Mouse (Mus musculus) myocyte (in vitro differentiated cells): ENCODE results near the gene Phlda2. TPM values are rescaled to one million over a fixed set of nuclear protein-coding genes. Genes with fewer than 3 reads are reported as not detected.

Source experiments
- H3K27me3 ChIP-seq: one replicate; pipeline ENCODE4 v1.6.1; 2011; ENCODE audit not compliant: control insufficient read depth, insufficient read depth, insufficient read length
- H3K36me3 ChIP-seq: one replicate; pipeline ENCODE4 v1.6.1; 2011; ENCODE audit not compliant: control insufficient read depth, insufficient read depth
- H3K4me2 ChIP-seq: one replicate; pipeline ENCODE4 v1.6.1; 2011; ENCODE audit warnings: low read depth, control low read depth
- H3K4me3 ChIP-seq: one replicate; pipeline ENCODE4 v1.5.1; 2011; ENCODE audit warnings: mild to moderate bottlenecking, control low read depth, moderate library complexity
- H3K79me2 ChIP-seq: one replicate; pipeline ENCODE4 v1.6.1; 2011; ENCODE audit not compliant: control insufficient read depth, insufficient read depth
- H3ac ChIP-seq: one replicate; pipeline ENCODE4 v1.6.1; 2011; ENCODE audit not compliant: control insufficient read depth, insufficient read length
- CEBPB ChIP-seq: IDR thresholded peaks from 2 replicates; pipeline ENCODE4 v1.6.1; 2011; ENCODE audit warnings: mild to moderate bottlenecking, moderate library complexity; ENCODE audit not compliant: poor library complexity, insufficient read depth, severe bottlenecking
- E2F4 ChIP-seq: IDR thresholded peaks from one replicate; pipeline ENCODE4 v1.6.1; 2011; ENCODE audit warnings: mild to moderate bottlenecking, control low read depth, moderate library complexity; ENCODE audit not compliant: insufficient read depth
- MAX ChIP-seq: IDR thresholded peaks from one replicate; pipeline ENCODE4 v1.6.1; 2011; ENCODE audit warnings: low read depth, mild to moderate bottlenecking, control low read depth
- MYOD1 ChIP-seq, 3 experiments: IDR thresholded peaks; one replicate each; pipeline ENCODE4 v1.6.1; 2011; ENCODE audit warnings: control low read depth in 2 of 3, low read depth in 2 of 3, mild to moderate bottlenecking in 2 of 3, moderate library complexity in 1 of 3; ENCODE audit not compliant: insufficient read length in 2 of 3, control insufficient read depth in 1 of 3
- MYOG ChIP-seq, 3 experiments: IDR thresholded peaks; one replicate each; pipeline ENCODE4 v1.6.1; 2011; ENCODE audit warnings: control low read depth in 2 of 3, low read depth in 2 of 3, mild to moderate bottlenecking in 2 of 3; ENCODE audit not compliant: insufficient read length in 2 of 3, control insufficient read depth in 1 of 3, insufficient read depth in 1 of 3
- POLR2A ChIP-seq: IDR thresholded peaks from one replicate; pipeline ENCODE4 v1.6.1; 2011; ENCODE audit warnings: low read depth, mild to moderate bottlenecking, control low read depth, moderate library complexity; ENCODE audit not compliant: insufficient read length
- POLR2AphosphoS2 ChIP-seq: IDR thresholded peaks from one replicate; pipeline ENCODE4 v1.6.1; 2011; ENCODE audit warnings: low read depth, control low read depth; ENCODE audit not compliant: insufficient read length
- REST ChIP-seq: IDR thresholded peaks from one replicate; pipeline ENCODE4 v1.6.1; 2011; ENCODE audit warnings: mild to moderate bottlenecking, control low read depth, moderate library complexity; ENCODE audit not compliant: insufficient read depth, insufficient read length
- SRF ChIP-seq: IDR thresholded peaks from one replicate; pipeline ENCODE4 v1.6.1; 2011; ENCODE audit warnings: low read depth; ENCODE audit not compliant: control insufficient read depth, insufficient read length
- TCF12 ChIP-seq: IDR thresholded peaks from one replicate; pipeline ENCODE4 v1.6.1; 2011; ENCODE audit warnings: mild to moderate bottlenecking, control low read depth; ENCODE audit not compliant: poor library complexity, insufficient read depth, severe bottlenecking
- TCF3 ChIP-seq: IDR thresholded peaks from one replicate; pipeline ENCODE4 v1.6.1; 2011; ENCODE audit warnings: low read depth, control low read depth; ENCODE audit not compliant: insufficient read length
- USF1 ChIP-seq: IDR thresholded peaks from one replicate; pipeline ENCODE4 v1.6.1; 2011; ENCODE audit warnings: low read depth, mild to moderate bottlenecking, control low read depth, moderate library complexity
- polyA plus RNA-seq: library from polyadenylated mRNA; unstranded; fragments of >200 nt; fragmentation: generic; extraction: Trizol; gene quantifications from one replicate; pipeline ENCODE4 v1.2.1, GENCODE M21; 2012; ENCODE audit warnings: missing spikeins

Phlda2 gene
- polyA plus RNA-seq, 1 experiment = not detected

- no peak for TF ChIP-seq POLR2A
- peaks cover under 1% of the 10 kb centered on the region for H3K27me3 ChIP-seq
- H3K79me2 ChIP-seq = no peaks in the 10 kb centered on the region
- H3K36me3 ChIP-seq = no peaks in the 10 kb centered on the region
- no peak overlapping the region for H3K4me3 ChIP-seq
- H3K4me2 ChIP-seq = no peak overlapping the region
- H3ac ChIP-seq = no peak overlapping the region
Observed at GRCm38 (mm10) chr7:143464811-143465560, 38.0 kb downstream of the Phlda2 start.

- TF ChIP-seq MAX = no peak
- TF ChIP-seq TCF3 = no peak
- TF ChIP-seq POLR2A = no peak
- TF ChIP-seq MYOD1 (IDR thresholded peaks at IDR 0.05; ENCODE audit: control insufficient read depth in 1 of 3, insufficient read length in 2 of 3, low read depth in 2 of 3) = no peak
- no peak for TF ChIP-seq SRF
- TF ChIP-seq CEBPB = no peak
- no peak for TF ChIP-seq MYOG (IDR thresholded peaks at IDR 0.05; ENCODE audit: control insufficient read depth in 1 of 3, insufficient read depth in 1 of 3, insufficient read length in 2 of 3, low read depth in 2 of 3)
- TF ChIP-seq REST = no peak
- no peak for TF ChIP-seq POLR2AphosphoS2
- TF ChIP-seq TCF12 = no peak
- TF ChIP-seq USF1 = no peak
- no peak for TF ChIP-seq E2F4
- H3K27me3 ChIP-seq = peaks cover 11% of the 10 kb centered on the region
- no peaks in the 10 kb centered on the region for H3K79me2 ChIP-seq
- no peak overlapping the region for H3K4me2 ChIP-seq
- H3ac ChIP-seq = no peak overlapping the region
- no peak overlapping the region for H3K4me3 ChIP-seq
- no peaks in the 10 kb centered on the region for H3K36me3 ChIP-seq
Observed at GRCm38 (mm10) chr7:143463865-143464415, 39.0 kb downstream of the Phlda2 start.

DNA sequence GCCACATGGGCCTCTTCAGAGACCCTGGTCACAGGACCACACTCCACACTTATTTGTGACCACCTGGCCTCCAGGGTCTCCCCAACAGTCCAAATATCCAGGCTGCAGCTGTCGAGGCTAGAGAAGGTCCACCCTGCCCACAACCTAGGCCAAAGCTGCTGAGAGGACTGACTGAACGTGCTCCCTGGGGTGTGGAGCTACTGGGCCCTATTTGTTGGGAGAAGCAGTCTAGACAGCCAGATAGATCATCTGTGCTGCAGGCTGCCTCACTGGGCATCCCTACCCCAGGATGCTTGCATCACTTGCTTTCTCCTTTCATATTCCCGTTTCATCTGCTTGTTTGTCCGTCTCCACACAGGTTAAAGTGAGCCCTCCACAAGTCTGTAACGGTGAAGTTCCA is 40.4 kb downstream of the Phlda2 start:
- no peak overlapping the region for H3K4me3 ChIP-seq
- no peaks in the 10 kb centered on the region for H3K36me3 ChIP-seq
- no peak for TF ChIP-seq MYOD1 (IDR thresholded peaks at IDR 0.05; ENCODE audit: control insufficient read depth in 1 of 3, insufficient read length in 2 of 3, low read depth in 2 of 3)
- TF ChIP-seq MYOG (IDR thresholded peaks at IDR 0.05; ENCODE audit: control insufficient read depth in 1 of 3, insufficient read depth in 1 of 3, insufficient read length in 2 of 3, low read depth in 2 of 3) = peak in 1 of 3 experiments; percentile 8
- H3K4me2 ChIP-seq = no peak overlapping the region
- H3ac ChIP-seq = no peak overlapping the region
- H3K27me3 ChIP-seq = peaks cover 11% of the 10 kb centered on the region
- H3K79me2 ChIP-seq = no peaks in the 10 kb centered on the region

GRCm38 (mm10) chr7:143461920-143462319 is 41.0 kb downstream of the Phlda2 start:
- H3K4me2 ChIP-seq = no peak overlapping the region
- no peaks in the 10 kb centered on the region for H3K79me2 ChIP-seq
- H3K4me3 ChIP-seq = no peak overlapping the region
- no peaks in the 10 kb centered on the region for H3K36me3 ChIP-seq
- no peak for TF ChIP-seq POLR2AphosphoS2
- TF ChIP-seq SRF = no peak
- TF ChIP-seq USF1 = no peak
- no peak for TF ChIP-seq MYOG (IDR thresholded peaks at IDR 0.05; ENCODE audit: control insufficient read depth in 1 of 3, insufficient read depth in 1 of 3, insufficient read length in 2 of 3, low read depth in 2 of 3)
- no peak for TF ChIP-seq E2F4
- TF ChIP-seq TCF3 = no peak
- TF ChIP-seq MYOD1 (IDR thresholded peaks at IDR 0.05; ENCODE audit: control insufficient read depth in 1 of 3, insufficient read length in 2 of 3, low read depth in 2 of 3) = no peak
- TF ChIP-seq MAX = no peak
- H3ac ChIP-seq = no peak overlapping the region
- peaks cover 11% of the 10 kb centered on the region for H3K27me3 ChIP-seq

DNA sequence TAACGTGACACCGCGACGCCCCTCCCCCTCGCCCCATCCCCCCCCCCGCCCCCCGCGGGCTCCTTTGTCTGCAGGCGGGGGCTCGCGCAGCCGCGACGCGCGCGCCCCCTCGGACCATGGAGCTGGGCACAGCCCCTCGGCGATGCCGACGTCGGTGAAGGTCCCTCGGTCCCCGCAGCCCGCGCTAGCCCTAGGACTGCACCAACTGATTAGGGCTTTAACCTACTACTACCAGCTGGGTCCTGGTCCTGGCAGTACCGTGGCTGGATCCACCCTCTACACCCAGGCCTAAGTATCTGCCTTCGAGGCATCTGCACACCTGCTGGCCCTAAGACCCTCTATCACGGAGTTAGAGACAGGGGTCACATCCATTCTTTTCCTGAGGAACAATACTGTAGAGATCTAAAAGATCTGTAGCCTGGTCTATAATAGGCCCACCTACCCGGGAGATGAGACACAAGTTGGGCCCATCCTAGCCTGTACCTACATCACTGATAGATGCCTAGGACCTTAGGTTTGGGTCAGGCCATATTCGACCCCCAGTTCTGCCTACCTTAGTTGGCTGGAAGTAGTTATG is 41.6 kb downstream of the Phlda2 start:
- H3K4me3 ChIP-seq = no peak overlapping the region
- H3K27me3 ChIP-seq = peaks cover 11% of the 10 kb centered on the region
- TF ChIP-seq POLR2A (no peak), MYOG (IDR thresholded peaks at IDR 0.05; ENCODE audit: control insufficient read depth in 1 of 3, insufficient read depth in 1 of 3, insufficient read length in 2 of 3, low read depth in 2 of 3) (no peak), MYOD1 (IDR thresholded peaks at IDR 0.05; ENCODE audit: control insufficient read depth in 1 of 3, insufficient read length in 2 of 3, low read depth in 2 of 3) (no peak), SRF (no peak), TCF3 (no peak), MAX (no peak), REST (no peak), USF1 (no peak)
- no peak overlapping the region for H3ac ChIP-seq
- no peaks in the 10 kb centered on the region for H3K79me2 ChIP-seq
- H3K36me3 ChIP-seq = no peaks in the 10 kb centered on the region
- H3K4me2 ChIP-seq = no peak overlapping the region
